Mouse (Mus musculus): ENCODE measurements around the gene Gm12216.

- TF ChIP-seq POLR2A (IDR thresholded peaks at IDR 0.05; ENCODE audit: insufficient read length, low read depth), result no peak
- no peak for TF ChIP-seq CEBPB (IDR thresholded peaks at IDR 0.05; ENCODE audit: insufficient read depth, poor library complexity, severe bottlenecking)
These were observed 58.1 kb downstream of the Gm12216 start for GRCm38 (mm10) chr11:53800975-53801374.

All from myocyte (in vitro differentiated cells).